Comparison of ENCODE assay signal across 9 mouse cellular contexts in genomic region chr8:122224650-122225022, GRCm38 (mm10). TPM values are rescaled to one million over a fixed set of nuclear protein-coding genes. Genes with fewer than 3 reads are reported as not detected.
A peak's percentile ranks its signal among the peaks of the same experiment; 100 is the strongest.
DNase-seq lines count a peak whose midpoint lies in the region; ATAC-seq and TF ChIP-seq lines count a peak whose summit lies in the region.
"Had no signal": no experiment of that assay in that cellular context is flagged by ENCODE, and none has a peak within 500 bp of the region (broad histone marks: within the 10 kb centered on the region; RNA-seq: fewer than 3 reads in every experiment).

No protein-coding gene starts in this region.

- intact Hi-C loops in left cerebral cortex, postnatal 4 days (cut with DNase I): no loop called here

- 0 out of 2 replicates have a peak, but pooled peaks cover 9% of the 10 kb centered on the region for H3K27me3 ChIP-seq in heart, postnatal 0 days (ENCODE audit: control insufficient read depth, insufficient read depth, low read length)
- H3K27me3 ChIP-seq in heart, embryonic 12.5 days (replicated peaks): peaks cover 42% of the 10 kb centered on the region
- H3K27me3 ChIP-seq in embryonic facial prominence, embryonic 13.5 days: peaks cover 33% of the 10 kb centered on the region
- H3K27me3 ChIP-seq in kidney, adult 2 months (replicated peaks; ENCODE audit: control insufficient read depth, insufficient read depth, low read length): no peaks in the 10 kb centered on the region

- no peaks in the 10 kb centered on the region for H3K4me1 ChIP-seq in heart, postnatal 0 days (ENCODE audit: control insufficient read depth, insufficient read depth)
- peaks cover 20% of the 10 kb centered on the region for H3K4me1 ChIP-seq in heart, embryonic 12.5 days (replicated peaks)
- peaks cover 16% of the 10 kb centered on the region for H3K4me1 ChIP-seq in embryonic facial prominence, embryonic 13.5 days
- no peaks in the 10 kb centered on the region for H3K4me1 ChIP-seq in kidney, adult 2 months (ENCODE audit: control insufficient read depth, insufficient read depth, low read length)

- no peak for TF ChIP-seq EP300 in heart, postnatal 0 days (IDR thresholded peaks at IDR 0.05; ENCODE audit: low read depth)

- TF ChIP-seq CTCF in heart, postnatal 0 days (IDR thresholded peaks at IDR 0.05; ENCODE audit: low read depth): 0 out of 2 replicates have a peak, but pooled peaks have one; percentile 4
- TF ChIP-seq CTCF in kidney, adult 2 months (conservative IDR thresholded peaks at IDR 0.05; ENCODE audit: insufficient read depth, insufficient read length, low read depth, low read length): no peak

- no peak for TF ChIP-seq POLR2A in kidney, adult 2 months (IDR thresholded peaks at IDR 0.05; ENCODE audit: low read depth, low read length)

- no peak for DNase-seq in heart, postnatal 0 days (ENCODE audit: low spot score)
- peak; percentile 53 for DNase-seq in MN1 (ENCODE audit: low spot score)
- peak; percentile 37 for DNase-seq in left cerebral cortex, postnatal 4 days
- DNase-seq in thymus, postnatal 25 days: no peak
- DNase-seq in spleen, postnatal 36 days (ENCODE audit: low spot score in 2 of 2): no peak
- no peak for DNase-seq in kidney, adult 2 months
- DNase-seq: liver had no signal

- H3K9ac ChIP-seq in heart, postnatal 0 days (replicated peaks; ENCODE audit: low read depth, low read length): no peak overlapping the region
- no peak overlapping the region for H3K9ac ChIP-seq in heart, embryonic 12.5 days
- H3K9ac ChIP-seq in embryonic facial prominence, embryonic 13.5 days: no peak overlapping the region

- WGBS in heart, postnatal 0 days: 73% methylated on average over 6 of the region's 6 CpGs
- 62% methylated on average over 6 of the region's 6 CpGs for WGBS in heart, embryonic 12.5 days
- WGBS in embryonic facial prominence, embryonic 13.5 days: 30% methylated on average over 6 of the region's 6 CpGs
- 55% methylated on average over 6 of the region's 6 CpGs for WGBS in kidney, adult 2 months

- H3K27ac ChIP-seq in heart, postnatal 0 days (ENCODE audit: low read depth): no peak overlapping the region
- H3K27ac ChIP-seq in heart, embryonic 12.5 days (ENCODE audit: poor library complexity, severe bottlenecking): no peak overlapping the region
- peak overlapping the region; percentile 55 for H3K27ac ChIP-seq in embryonic facial prominence, embryonic 13.5 days
- H3K27ac ChIP-seq in kidney, adult 2 months (ENCODE audit: insufficient read depth, low read depth, low read length): no peak overlapping the region

- H3K36me3 ChIP-seq in heart, postnatal 0 days (replicated peaks; ENCODE audit: control insufficient read depth, insufficient read depth, low read length): no peaks in the 10 kb centered on the region
- no peaks in the 10 kb centered on the region for H3K36me3 ChIP-seq in heart, embryonic 12.5 days
- no peaks in the 10 kb centered on the region for H3K36me3 ChIP-seq in embryonic facial prominence, embryonic 13.5 days
- H3K36me3 ChIP-seq in kidney, adult 2 months (ENCODE audit: control insufficient read depth, insufficient read depth, low read length): no peaks in the 10 kb centered on the region

- no peak overlapping the region for H3K4me2 ChIP-seq in heart, postnatal 0 days (ENCODE audit: low read depth, low read length)
- H3K4me2 ChIP-seq in heart, embryonic 12.5 days: no peak overlapping the region
- H3K4me2 ChIP-seq in embryonic facial prominence, embryonic 13.5 days: no peak overlapping the region

- no peak for ATAC-seq in heart, postnatal 0 days (ENCODE audit: insufficient read depth, low read depth)
- ATAC-seq in heart, embryonic 12.5 days (ENCODE audit: insufficient number of reproducible peaks, low FRiP score): no peak
- peak; percentile 50 for ATAC-seq in embryonic facial prominence, embryonic 13.5 days (ENCODE audit: insufficient number of reproducible peaks, insufficient read depth, low FRiP score, low TSS enrichment, low read depth)

- H3K9me3 ChIP-seq in heart, postnatal 0 days (replicated peaks; ENCODE audit: control insufficient read depth, low read length): no peaks in the 10 kb centered on the region
- no peaks in the 10 kb centered on the region for H3K9me3 ChIP-seq in heart, embryonic 12.5 days (replicated peaks)
- H3K9me3 ChIP-seq in embryonic facial prominence, embryonic 13.5 days: no peaks in the 10 kb centered on the region

- no peak overlapping the region for H3K4me3 ChIP-seq in heart, postnatal 0 days (ENCODE audit: low read depth, low read length)
- no peak overlapping the region for H3K4me3 ChIP-seq in heart, embryonic 12.5 days
- no peak overlapping the region for H3K4me3 ChIP-seq in embryonic facial prominence, embryonic 13.5 days
- no peak overlapping the region for H3K4me3 ChIP-seq in kidney, adult 2 months (ENCODE audit: insufficient read depth, low read depth, low read length)

RNA-seq across cellular contexts. Expression of gene Zfpm1, which starts 57.3 kb away (rescaled TPM):
- 28.4 and 45.3 TPM in 2 replicates for total RNA-seq in heart, postnatal 0 days (2014; rRNA removed; ENCODE audit: low replicate concordance)
- 2.3 and 2.5 TPM in 2 replicates for polyA plus RNA-seq in heart, postnatal 0 days (2015; fragmentation: Nextera tagmentation; extraction: Ambion mirVana)
- 8.0 and 9.2 TPM in 2 replicates for polyA plus RNA-seq in heart, embryonic 12.5 days (2016; fragmentation: Nextera tagmentation; extraction: Ambion mirVana)
- polyA plus RNA-seq in embryonic facial prominence, embryonic 13.5 days (2015; fragmentation: Nextera tagmentation; extraction: Ambion mirVana): 1.7 and 1.8 TPM in 2 replicates
- total RNA-seq in left cerebral cortex, postnatal 4 days (2021): 10 to 100 TPM in 1 of 2 experiments, 1 to 10 TPM in 1; 8.6 to 12.2 TPM
- polyA plus RNA-seq in kidney, adult 2 months (2012; rRNA removed): 9.7 and 11.8 TPM in 2 replicates

Comparison
In these comparisons a context has a peak if more than half of its experiments do, and no peak if none do; other contexts are left out.
1. DNase-seq: peak in MN1 (single experiment) and left cerebral cortex, postnatal 4 days (single experiment); none in heart, postnatal 0 days (single experiment), thymus, postnatal 25 days (single experiment), spleen, postnatal 36 days (0 of 2) and kidney, adult 2 months (single experiment).